Mouse (Mus musculus) heart, embryonic 12.5 days (tissue): ENCODE measurements around the gene B430306N03Rik. TPM values are rescaled to one million over a fixed set of nuclear protein-coding genes. Genes with fewer than 3 reads are reported as not detected.
"Not testable (repeated sequence)": the region's sequence is repeated elsewhere in the genome, so short reads cannot be mapped to it uniquely, and the experiment has no call there.

ENCODE experiments used
- ATAC-seq: fragments of 200-750 bp; cut with Nextera tagmentation; 2 replicates; pipeline ENCODE4 v1.8.0; 2017; ENCODE audit warnings: moderate TSS enrichment, moderate library complexity; ENCODE audit not compliant: insufficient number of reproducible peaks, low FRiP score
- H3K27ac ChIP-seq: fragments of 300-500 bp; sonication (generic); 2 replicates; pipeline ENCODE4 v1.5.1; 2016; ENCODE audit warnings: mild to moderate bottlenecking, moderate library complexity; ENCODE audit not compliant: poor library complexity, severe bottlenecking
- H3K27me3 ChIP-seq: fragments of 300-500 bp; sonication (generic); replicated peaks from 2 replicates; pipeline ENCODE4 v1.6.1; 2016; ENCODE audit warnings: mild to moderate bottlenecking, moderate library complexity
- H3K36me3 ChIP-seq: fragments of 300-500 bp; sonication (generic); 2 replicates; pipeline ENCODE4 v1.6.1; 2016; ENCODE audit warnings: mild to moderate bottlenecking, moderate library complexity
- H3K4me1 ChIP-seq: fragments of 300-500 bp; sonication (generic); replicated peaks from 2 replicates; pipeline ENCODE4 v1.6.1; 2016; ENCODE audit warnings: mild to moderate bottlenecking
- H3K4me2 ChIP-seq: fragments of 300-500 bp; sonication (generic); 2 replicates; pipeline ENCODE4 v1.6.1; 2016; ENCODE audit warnings: mild to moderate bottlenecking, moderate library complexity
- H3K4me3 ChIP-seq: fragments of 300-500 bp; sonication (generic); 2 replicates; pipeline ENCODE4 v1.5.1; 2016; ENCODE audit warnings: mild to moderate bottlenecking
- H3K9ac ChIP-seq: fragments of 300-500 bp; sonication (generic); 2 replicates; pipeline ENCODE4 v1.6.1; 2016; ENCODE audit warnings: mild to moderate bottlenecking, moderate library complexity
- H3K9me3 ChIP-seq: fragments of 300-500 bp; sonication (generic); replicated peaks from 2 replicates; pipeline ENCODE4 v1.6.1; 2016; ENCODE audit warnings: mild to moderate bottlenecking, moderate library complexity
- WGBS: fragments of 180-500 bp; shearing (Covaris S2); methylation state at CpG from one replicate; pipeline ENCODE4 v1.1.7; 2016; 5-methylcytosine and 5-hydroxymethylcytosine counted together
- polyA plus RNA-seq: library from polyadenylated mRNA; unstranded; fragments of >200 nt; fragmentation: Nextera tagmentation; extraction: Ambion mirVana; gene quantifications from 2 replicates; pipeline ENCODE4 v1.2.1, GENCODE M21; 2016

B430306N03Rik gene
- polyA plus RNA-seq, 1 experiment from 2014 or later: 0.15 TPM

DNA sequence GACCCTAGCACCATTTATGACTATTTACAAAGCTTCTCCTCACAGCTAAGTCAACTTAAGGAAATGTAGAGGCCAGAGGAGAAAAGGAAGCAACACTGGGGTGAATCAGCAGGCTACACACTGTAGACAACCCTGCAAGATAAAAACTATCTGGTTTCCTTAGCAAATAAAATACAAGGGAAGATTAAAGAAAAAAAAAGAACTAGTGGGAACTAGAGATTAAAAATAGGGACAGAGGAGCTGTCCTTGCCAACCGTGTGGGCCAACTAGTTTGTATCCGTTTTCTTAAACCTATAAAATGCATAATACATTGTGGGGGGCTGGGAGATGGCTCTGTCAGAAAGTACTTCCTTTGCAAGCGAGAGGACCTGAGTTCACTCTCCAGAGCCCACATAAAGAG lies 26.0 kb downstream of the B430306N03Rik start:
- Histone ChIP-seq H3K27ac (no peak overlapping the region), H3K27me3 (peaks cover 2% of the 10 kb centered on the region; the same call in 1 of the 2 replicates), H3K9ac (no peak overlapping the region), H3K9me3 (no peaks in the 10 kb centered on the region), H3K4me2 (no peak overlapping the region), H3K4me3 (no peak overlapping the region), H3K36me3 (no peaks in the 10 kb centered on the region), H3K4me1 (no peaks in the 10 kb centered on the region)
- 63% methylated on average over 3 of the region's 3 CpGs for WGBS
- ATAC-seq: no peak

DNA sequence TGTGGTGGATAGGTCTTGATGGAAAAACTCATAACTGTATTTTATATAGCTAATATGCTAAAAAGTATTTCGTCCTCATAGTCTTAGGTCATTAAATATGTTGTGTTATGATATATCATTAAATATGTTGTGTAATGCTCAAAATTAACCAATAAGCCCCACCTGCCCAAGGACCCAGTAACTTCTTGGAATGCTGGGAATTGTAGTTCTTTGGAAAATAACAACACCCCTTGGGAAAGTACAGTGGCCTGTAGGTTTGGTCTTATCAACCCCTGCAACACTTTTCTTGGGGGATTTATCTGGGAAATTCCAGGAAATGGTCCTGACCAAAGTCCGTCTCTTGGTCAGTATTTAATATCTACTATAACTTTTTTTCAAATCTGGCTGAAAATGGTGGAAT lies 27.1 kb downstream of the B430306N03Rik start:
- H3K9me3 ChIP-seq: no peaks in the 10 kb centered on the region
- no peak overlapping the region for H3K4me2 ChIP-seq
- peaks cover 10% of the 10 kb centered on the region; the same call in 1 of the 2 replicates for H3K27me3 ChIP-seq
- no peak for ATAC-seq
- no peaks in the 10 kb centered on the region for H3K4me1 ChIP-seq
- H3K27ac ChIP-seq: no peak overlapping the region
- H3K36me3 ChIP-seq: no peaks in the 10 kb centered on the region
- H3K4me3 ChIP-seq: no peak overlapping the region
- WGBS: 70% methylated on average over 2 of the region's 2 CpGs
- H3K9ac ChIP-seq: no peak overlapping the region

DNA sequence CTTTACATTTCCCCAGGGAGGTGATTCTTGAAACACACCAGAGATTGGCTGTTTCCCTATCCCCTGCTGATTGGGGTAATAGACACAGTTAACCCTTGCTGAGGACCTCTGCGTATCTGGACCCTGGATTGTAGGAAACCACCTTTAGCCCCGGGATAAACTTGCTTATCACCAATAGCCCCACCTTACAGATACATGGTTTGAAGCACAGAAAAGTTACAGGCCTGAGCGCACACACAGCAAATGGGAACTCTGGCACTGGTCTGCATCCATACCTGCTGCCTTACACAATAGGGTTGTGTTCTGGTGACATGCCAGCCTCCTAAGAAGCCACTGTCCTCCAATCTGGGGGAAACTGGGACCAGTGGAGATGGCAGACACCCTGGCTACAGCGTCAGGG lies 29.9 kb downstream of the B430306N03Rik start:
- Histone ChIP-seq H3K4me2 (no peak overlapping the region), H3K4me1 (no peaks in the 10 kb centered on the region), H3K4me3 (no peak overlapping the region), H3K27me3 (peaks cover 10% of the 10 kb centered on the region; the same call in 1 of the 2 replicates), H3K27ac (no peak overlapping the region), H3K9me3 (no peaks in the 10 kb centered on the region), H3K36me3 (no peaks in the 10 kb centered on the region), H3K9ac (no peak overlapping the region)
- no peak for ATAC-seq
- 69% methylated on average over 4 of the region's 4 CpGs for WGBS

- Histone ChIP-seq H3K27me3 (peaks cover 10% of the 10 kb centered on the region; the same call in 1 of the 2 replicates), H3K27ac (no peak within 1 kb of the TSS), H3K4me2 (no peak within 1 kb of the TSS), H3K4me3 (no peak within 1 kb of the TSS), H3K9me3 (no peaks in the 10 kb centered on the region), H3K4me1 (no peaks in the 10 kb centered on the region), H3K36me3 (no peaks in the 10 kb centered on the region), H3K9ac (no peak within 1 kb of the TSS)
- no peak for ATAC-seq
- 66% methylated on average over 5 of the region's 5 CpGs for WGBS
Measured at GRCm38 (mm10) chr17:48346231-48346630, 30.3 kb downstream of the B430306N03Rik start, which contains the start of gene Trem2. Trem2 (plus strand) TSS chr17:48346401.

DNA sequence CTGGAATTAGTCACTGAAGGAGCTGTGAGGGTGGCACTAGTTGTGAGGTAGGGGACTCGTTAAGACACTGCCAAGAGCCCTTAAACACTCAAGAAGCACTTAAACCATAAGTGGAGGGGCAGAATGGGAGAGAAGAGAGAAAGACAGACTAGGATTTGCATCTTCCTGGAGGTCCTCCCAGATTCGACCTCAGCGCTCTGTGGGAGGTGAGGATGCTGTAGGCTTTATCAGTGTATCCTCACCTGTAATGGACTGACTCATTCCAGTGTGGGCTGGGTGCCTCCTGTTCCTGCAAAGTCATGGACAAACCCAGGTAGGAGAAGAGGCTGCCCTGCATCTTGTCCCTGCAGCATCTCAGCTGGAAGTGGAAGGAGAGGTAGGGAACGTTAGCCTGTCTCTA lies 30.9 kb downstream of the B430306N03Rik start:
- no peak overlapping the region for H3K4me2 ChIP-seq
- 56% methylated on average over 4 of the region's 4 CpGs for WGBS
- ATAC-seq: no peak

DNA sequence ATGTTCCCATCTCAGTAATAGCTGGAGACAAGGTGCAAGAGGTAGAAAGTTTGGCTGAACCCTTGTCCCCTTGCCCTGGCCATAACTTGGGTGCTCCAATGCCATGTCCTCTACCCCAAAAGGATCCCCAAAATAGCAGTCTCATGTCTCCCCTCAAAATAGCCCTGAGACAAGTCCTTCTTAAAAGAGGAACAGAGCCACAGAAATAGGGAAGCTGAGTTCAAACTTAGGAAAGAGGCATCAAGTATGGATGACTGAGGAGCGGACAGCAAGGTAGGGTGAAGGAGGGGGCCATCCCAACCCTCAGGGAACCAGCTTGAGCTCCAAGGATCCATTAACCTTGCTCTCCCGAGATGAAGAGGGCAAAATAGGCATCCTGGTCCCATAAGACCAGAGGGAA lies 31.3 kb downstream of the B430306N03Rik start:
- Histone ChIP-seq H3K27ac (no peak overlapping the region), H3K4me3 (no peak overlapping the region), H3K27me3 (peaks cover 10% of the 10 kb centered on the region; the same call in 1 of the 2 replicates), H3K9me3 (no peaks in the 10 kb centered on the region), H3K4me1 (no peaks in the 10 kb centered on the region), H3K4me2 (no peak overlapping the region), H3K36me3 (no peaks in the 10 kb centered on the region), H3K9ac (no peak overlapping the region)
- WGBS: 77% methylated on average over 2 of the region's 2 CpGs
- no peak for ATAC-seq

More for the DNA sequence above, 30.9 kb downstream of the B430306N03Rik start:
- Histone ChIP-seq H3K27me3 (peaks cover 10% of the 10 kb centered on the region; the same call in 1 of the 2 replicates), H3K9me3 (no peaks in the 10 kb centered on the region), H3K27ac (no peak overlapping the region), H3K9ac (no peak overlapping the region), H3K36me3 (no peaks in the 10 kb centered on the region), H3K4me3 (no peak overlapping the region), H3K4me1 (no peaks in the 10 kb centered on the region)

DNA sequence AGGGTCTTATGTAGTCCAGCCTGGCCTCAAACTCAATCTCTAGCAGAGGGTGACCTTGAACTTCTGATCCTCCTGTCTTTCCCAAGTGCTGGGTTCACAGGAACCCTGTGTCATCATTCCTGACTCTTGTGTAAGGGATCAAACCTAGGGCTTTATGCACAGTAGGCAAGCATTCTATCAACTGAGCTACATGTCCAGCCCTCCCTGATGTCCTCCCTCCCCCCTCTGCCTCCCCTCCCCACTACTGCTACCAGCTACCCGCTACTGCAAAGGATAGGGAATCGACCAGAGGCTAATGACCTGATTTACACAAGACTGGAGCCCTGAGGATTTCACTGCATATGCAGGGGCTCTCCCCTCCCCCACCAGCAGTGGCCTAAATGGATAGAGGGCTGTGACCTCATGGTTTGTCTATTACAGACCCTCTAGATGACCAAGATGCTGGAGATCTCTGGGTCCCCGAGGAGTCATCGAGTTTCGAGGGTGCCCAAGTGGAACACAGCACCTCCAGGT lies 34.8 kb downstream of the B430306N03Rik start:
- no peak for ATAC-seq
- Histone ChIP-seq H3K4me3 (no peak overlapping the region), H3K36me3 (no peaks in the 10 kb centered on the region), H3K4me1 (no peaks in the 10 kb centered on the region), H3K9me3 (no peaks in the 10 kb centered on the region; the same call in 1 of the 2 replicates), H3K27ac (no peak overlapping the region), H3K4me2 (no peak overlapping the region), H3K27me3 (peaks cover 10% of the 10 kb centered on the region; the same call in 1 of the 2 replicates), H3K9ac (no peak overlapping the region)
- WGBS: 68% methylated on average over 5 of the region's 5 CpGs

GRCm38 (mm10) chr17:48352976-48353375 lies 37.0 kb downstream of the B430306N03Rik start:
- H3K27ac ChIP-seq, H3K4me1 ChIP-seq, H3K9me3 ChIP-seq, ATAC-seq, H3K4me2 ChIP-seq, H3K9ac ChIP-seq, H3K36me3 ChIP-seq, H3K27me3 ChIP-seq, H3K4me3 ChIP-seq: not testable (repeated sequence)
- 77% methylated on average over 7 of the region's 7 CpGs for WGBS

DNA sequence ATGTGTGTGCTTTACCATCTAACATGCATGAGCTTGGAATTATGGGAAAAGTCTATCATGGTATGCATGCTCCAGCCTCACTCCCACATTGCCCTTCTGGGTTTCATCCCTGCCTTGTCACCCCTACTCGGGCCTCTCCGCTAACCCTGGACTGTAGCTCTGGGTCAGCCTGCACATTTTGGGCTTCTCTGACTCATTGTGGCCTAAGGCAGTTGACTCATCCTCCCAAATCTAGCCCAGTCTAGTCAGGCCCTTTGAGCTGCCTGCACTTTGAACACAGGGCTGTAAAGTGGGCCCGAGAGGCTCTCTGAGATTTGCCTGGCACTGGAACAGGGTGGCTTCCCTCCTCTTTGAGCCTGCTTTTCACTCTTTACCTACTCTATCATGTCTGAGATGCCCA lies 39.9 kb downstream of the B430306N03Rik start:
- no peak overlapping the region for H3K4me2 ChIP-seq
- no peaks in the 10 kb centered on the region; the same call in 1 of the 2 replicates for H3K9me3 ChIP-seq
- H3K4me1 ChIP-seq: peaks cover 8% of the 10 kb centered on the region
- no peak overlapping the region for H3K9ac ChIP-seq
- H3K4me3 ChIP-seq: no peak overlapping the region
- no peak for ATAC-seq
- H3K27me3 ChIP-seq: no peaks in the 10 kb centered on the region
- whole genome bisulfite sequencing: 69% methylated on average over 3 of the region's 3 CpGs
- no peak overlapping the region for H3K27ac ChIP-seq
- H3K36me3 ChIP-seq: no peaks in the 10 kb centered on the region

- no peak overlapping the region for H3K4me3 ChIP-seq
- no peak overlapping the region for H3K4me2 ChIP-seq
- 43% methylated on average over 2 of the region's 2 CpGs for WGBS
- no peaks in the 10 kb centered on the region for H3K27me3 ChIP-seq
- no peak overlapping the region for H3K27ac ChIP-seq
- H3K9me3 ChIP-seq: no peaks in the 10 kb centered on the region; the same call in 1 of the 2 replicates
- H3K36me3 ChIP-seq: no peaks in the 10 kb centered on the region
- no peak for ATAC-seq
- H3K4me1 ChIP-seq: peaks cover 19% of the 10 kb centered on the region
- H3K9ac ChIP-seq: no peak overlapping the region
Measured at GRCm38 (mm10) chr17:48357892-48358291, 42.0 kb downstream of the B430306N03Rik start.

DNA sequence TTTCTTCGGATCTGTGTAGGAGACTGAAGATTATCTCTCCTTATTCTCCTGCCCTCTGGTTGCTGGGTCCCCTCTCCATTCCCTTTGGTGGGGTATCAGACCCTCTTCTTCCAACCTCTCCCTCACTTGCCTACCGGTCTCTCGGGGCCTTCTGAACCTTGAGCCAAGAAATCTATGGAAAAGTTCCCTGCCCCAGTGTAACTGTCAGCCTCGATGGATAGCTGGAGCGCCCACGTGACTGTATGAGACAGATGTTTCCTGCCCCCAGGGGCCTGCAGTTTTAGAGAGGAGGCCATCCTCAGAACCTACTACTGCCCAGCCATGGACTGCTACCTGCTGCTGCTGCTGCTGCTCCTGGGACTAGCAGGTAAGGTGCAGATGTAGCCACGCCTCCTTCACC lies 43.7 kb downstream of the B430306N03Rik start, which contains the start of gene Treml1:
Gene Treml1 (plus strand): TSS at position 301 of the 400 bp plus-strand sequence.
- H3K4me3 ChIP-seq: no peak within 1 kb of the TSS
- H3K9me3 ChIP-seq: no peaks in the 10 kb centered on the region
- ATAC-seq: no peak
- H3K27me3 ChIP-seq: no peaks in the 10 kb centered on the region
- H3K4me2 ChIP-seq: no peak within 1 kb of the TSS
- no peak within 1 kb of the TSS for H3K27ac ChIP-seq
- no peaks in the 10 kb centered on the region for H3K36me3 ChIP-seq
- peaks cover 32% of the 10 kb centered on the region for H3K4me1 ChIP-seq
- H3K9ac ChIP-seq: no peak within 1 kb of the TSS
- WGBS: 69% methylated on average over 7 of the region's 7 CpGs

GRCm38 (mm10) chr17:48360462-48360861 lies 44.5 kb downstream of the B430306N03Rik start:
- H3K36me3 ChIP-seq: no peaks in the 10 kb centered on the region
- no peak for ATAC-seq
- H3K27me3 ChIP-seq: no peaks in the 10 kb centered on the region
- WGBS: 23% methylated on average over 4 of the region's 4 CpGs
- no peak overlapping the region for H3K4me2 ChIP-seq
- H3K9ac ChIP-seq: no peak overlapping the region
- no peak overlapping the region for H3K27ac ChIP-seq
- H3K9me3 ChIP-seq: no peaks in the 10 kb centered on the region
- no peak overlapping the region for H3K4me3 ChIP-seq
- H3K4me1 ChIP-seq: peaks cover 32% of the 10 kb centered on the region
